Mouse (Mus musculus) heart, embryonic 12.5 days (tissue): ENCODE measurements around the gene Gm21149. TPM values are rescaled to one million over a fixed set of nuclear protein-coding genes. Genes with fewer than 3 reads are reported as not detected.
A peak's percentile ranks its signal among the peaks of the same experiment; 100 is the strongest.
"Not testable (repeated sequence)": the region's sequence is repeated elsewhere in the genome, so short reads cannot be mapped to it uniquely, and the experiment has no call there.

Experiments
- ATAC-seq: fragments of 200-750 bp; cut with Nextera tagmentation; 2 replicates; pipeline ENCODE4 v1.8.0; 2017; ENCODE audit warnings: moderate TSS enrichment, moderate library complexity; ENCODE audit not compliant: insufficient number of reproducible peaks, low FRiP score
- H3K27ac ChIP-seq: fragments of 300-500 bp; sonication (generic); 2 replicates; pipeline ENCODE4 v1.5.1; 2016; ENCODE audit warnings: mild to moderate bottlenecking, moderate library complexity; ENCODE audit not compliant: poor library complexity, severe bottlenecking
- H3K27me3 ChIP-seq: fragments of 300-500 bp; sonication (generic); replicated peaks from 2 replicates; pipeline ENCODE4 v1.6.1; 2016; ENCODE audit warnings: mild to moderate bottlenecking, moderate library complexity
- H3K36me3 ChIP-seq: fragments of 300-500 bp; sonication (generic); 2 replicates; pipeline ENCODE4 v1.6.1; 2016; ENCODE audit warnings: mild to moderate bottlenecking, moderate library complexity
- H3K4me1 ChIP-seq: fragments of 300-500 bp; sonication (generic); replicated peaks from 2 replicates; pipeline ENCODE4 v1.6.1; 2016; ENCODE audit warnings: mild to moderate bottlenecking
- H3K4me2 ChIP-seq: fragments of 300-500 bp; sonication (generic); 2 replicates; pipeline ENCODE4 v1.6.1; 2016; ENCODE audit warnings: mild to moderate bottlenecking, moderate library complexity
- H3K4me3 ChIP-seq: fragments of 300-500 bp; sonication (generic); 2 replicates; pipeline ENCODE4 v1.5.1; 2016; ENCODE audit warnings: mild to moderate bottlenecking
- H3K9ac ChIP-seq: fragments of 300-500 bp; sonication (generic); 2 replicates; pipeline ENCODE4 v1.6.1; 2016; ENCODE audit warnings: mild to moderate bottlenecking, moderate library complexity
- H3K9me3 ChIP-seq: fragments of 300-500 bp; sonication (generic); replicated peaks from 2 replicates; pipeline ENCODE4 v1.6.1; 2016; ENCODE audit warnings: mild to moderate bottlenecking, moderate library complexity
- WGBS: fragments of 180-500 bp; shearing (Covaris S2); methylation state at CpG from one replicate; pipeline ENCODE4 v1.1.7; 2016; 5-methylcytosine and 5-hydroxymethylcytosine counted together
- polyA plus RNA-seq: library from polyadenylated mRNA; unstranded; fragments of >200 nt; fragmentation: Nextera tagmentation; extraction: Ambion mirVana; gene quantifications from 2 replicates; pipeline ENCODE4 v1.2.1, GENCODE M21; 2016

The Gm21149 gene
- polyA plus RNA-seq: 0.29 and 0.69 TPM in 2 replicates

DNA sequence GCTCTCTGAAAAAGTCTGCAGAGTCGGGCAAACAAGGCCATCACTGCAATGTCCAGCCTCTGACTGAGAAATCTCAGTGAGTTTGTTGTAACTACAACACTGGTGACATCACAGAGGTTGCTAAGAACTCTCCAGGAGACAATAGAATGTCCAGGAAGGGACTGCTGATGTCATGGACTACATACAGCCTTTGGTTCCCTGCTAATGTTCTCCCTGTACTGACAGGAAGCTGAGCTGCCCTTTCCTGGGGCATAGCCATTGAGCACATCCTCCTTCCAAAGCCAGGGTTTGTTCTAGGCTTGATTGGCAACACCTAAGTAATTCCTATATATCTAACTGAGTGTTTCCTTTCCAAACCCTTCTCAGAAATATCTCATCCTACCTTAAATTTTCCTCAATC lies at the start of gene Gm21149:
Gene Gm21149 (minus strand): TSS at position 101 of the 400 bp plus-strand sequence.
- H3K9ac ChIP-seq, H3K4me3 ChIP-seq, H3K27ac ChIP-seq, H3K27me3 ChIP-seq, H3K36me3 ChIP-seq, ATAC-seq, H3K9me3 ChIP-seq, H3K4me2 ChIP-seq, H3K4me1 ChIP-seq: not testable (repeated sequence)
- WGBS: 39% methylated on average over 1 of the region's 1 CpGs

DNA sequence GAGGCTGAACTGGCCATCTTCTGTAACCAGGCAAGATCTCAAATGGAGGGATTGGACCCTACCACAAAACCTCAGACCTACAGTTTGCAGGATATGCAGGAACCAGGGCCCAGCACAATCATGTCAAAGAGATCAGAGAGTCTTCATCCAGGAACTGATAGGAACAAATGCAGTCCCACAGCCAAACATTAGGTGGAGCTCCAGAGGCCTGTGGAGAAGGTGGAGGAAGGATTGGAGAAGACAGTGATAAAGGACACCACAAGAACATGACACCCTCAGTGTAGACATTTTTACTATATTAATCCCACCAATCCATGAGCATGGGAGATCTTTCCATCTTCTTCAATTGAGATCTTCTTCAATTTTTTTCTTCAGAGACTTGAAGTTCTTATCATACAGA lies 46.1 kb upstream of the Gm21149 start:
- not testable (repeated sequence) for H3K4me1 ChIP-seq, H3K4me2 ChIP-seq, ATAC-seq, H3K27me3 ChIP-seq, H3K4me3 ChIP-seq, H3K36me3 ChIP-seq, H3K27ac ChIP-seq, H3K9ac ChIP-seq
- peaks cover 11% of the 10 kb centered on the region for H3K9me3 ChIP-seq

DNA sequence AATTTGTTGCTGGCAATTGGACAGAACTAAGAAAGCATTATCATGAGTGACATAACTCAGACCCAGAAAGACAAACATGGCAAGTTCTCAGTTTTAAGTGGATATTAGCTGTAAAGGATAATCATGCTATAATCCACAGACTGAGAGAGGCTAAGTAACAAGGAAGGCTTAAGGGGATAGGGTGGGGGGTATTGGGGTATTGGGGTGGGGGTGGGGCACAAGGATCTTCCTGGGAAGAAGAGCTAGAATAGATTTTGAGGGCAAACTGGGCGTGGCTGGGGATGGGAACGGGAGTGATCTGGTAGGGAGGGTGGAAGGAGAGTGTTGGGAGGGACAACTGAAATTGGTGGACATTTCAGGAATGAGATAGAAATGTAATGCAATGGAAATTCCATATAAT lies 45.7 kb upstream of the Gm21149 start:
- WGBS: 29% methylated on average over 2 of the region's 2 CpGs
- not testable (repeated sequence) for H3K4me1 ChIP-seq, H3K9me3 ChIP-seq, H3K27me3 ChIP-seq, H3K4me3 ChIP-seq, H3K27ac ChIP-seq, H3K36me3 ChIP-seq, H3K4me2 ChIP-seq, H3K9ac ChIP-seq
- ATAC-seq: peak; percentile 57; the same call in 1 of the 2 replicates

DNA sequence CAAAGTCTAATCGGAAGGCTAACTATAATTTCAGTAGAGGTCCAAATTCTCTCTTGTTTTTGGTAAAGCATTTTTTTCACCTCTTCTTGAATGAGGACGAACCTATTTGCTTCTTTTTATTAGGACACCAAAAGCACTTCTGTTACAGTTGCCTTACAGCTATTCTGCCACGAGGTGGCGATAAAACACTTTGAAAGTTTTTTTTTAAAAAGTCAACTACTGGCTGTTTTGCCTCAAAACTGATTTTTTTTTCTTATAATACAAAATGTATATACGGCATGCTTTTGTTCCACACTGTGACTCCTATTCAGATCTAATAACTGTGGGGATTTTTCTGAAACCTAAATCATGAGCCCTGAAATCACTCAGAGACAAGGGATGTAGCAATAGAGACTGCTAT lies 44.1 kb upstream of the Gm21149 start:
- H3K36me3 ChIP-seq, H3K4me2 ChIP-seq, ATAC-seq, H3K27me3 ChIP-seq, H3K9me3 ChIP-seq, H3K4me3 ChIP-seq, H3K27ac ChIP-seq, H3K9ac ChIP-seq, H3K4me1 ChIP-seq: not testable (repeated sequence)
- 11% methylated on average over 5 of the region's 5 CpGs for WGBS

DNA sequence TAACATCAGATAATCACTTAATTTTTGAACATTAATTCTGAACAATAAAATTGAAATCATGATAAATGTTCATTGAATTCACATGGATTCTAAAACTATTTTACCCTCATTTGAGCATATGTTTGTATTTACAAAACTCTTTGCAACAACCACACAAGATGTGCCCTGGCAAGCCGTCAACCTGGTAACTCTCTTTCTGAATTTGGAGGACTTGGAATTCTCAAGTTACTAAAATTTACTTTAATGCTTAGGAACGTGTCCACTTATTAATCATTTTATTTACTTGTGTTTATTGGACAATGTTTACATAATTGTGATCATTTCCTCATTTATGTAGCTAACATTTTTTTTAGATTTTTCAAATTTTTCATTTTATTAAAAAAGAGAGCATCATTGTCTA lies 40.8 kb upstream of the Gm21149 start:
- ATAC-seq, H3K36me3 ChIP-seq: not testable (repeated sequence)

DNA sequence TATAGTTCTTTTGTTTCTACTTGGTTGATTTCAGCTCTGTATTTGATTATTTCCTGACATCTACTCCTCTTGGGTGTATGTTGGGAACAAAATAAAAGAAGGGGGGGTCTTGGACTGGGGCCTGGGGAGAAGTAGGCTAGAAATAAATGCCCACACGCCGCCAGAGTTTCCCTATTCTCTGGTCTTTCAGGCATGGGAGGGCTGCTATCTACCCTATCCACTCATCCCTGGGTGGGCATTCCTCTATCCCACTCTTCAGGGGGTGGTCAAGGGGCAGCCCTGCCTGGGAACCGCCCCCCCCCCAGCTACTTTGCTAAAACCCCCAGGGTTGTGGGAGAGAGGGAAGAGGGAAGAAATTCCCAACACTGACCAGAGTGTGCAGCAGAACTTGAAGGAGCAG lies 35.9 kb upstream of the Gm21149 start:
- 56% methylated on average over 3 of the region's 3 CpGs for WGBS
- H3K4me2 ChIP-seq, H3K27me3 ChIP-seq, H3K9ac ChIP-seq, H3K4me3 ChIP-seq, H3K36me3 ChIP-seq, H3K4me1 ChIP-seq, H3K27ac ChIP-seq: not testable (repeated sequence)
- peaks cover 18% of the 10 kb centered on the region for H3K9me3 ChIP-seq
- 0 out of 2 replicates have a peak, but pooled peaks have one; percentile 10 for ATAC-seq

More for the DNA sequence above, 40.8 kb upstream of the Gm21149 start:
- H3K4me2 ChIP-seq, H3K27me3 ChIP-seq, H3K9me3 ChIP-seq, H3K9ac ChIP-seq, H3K4me3 ChIP-seq, H3K4me1 ChIP-seq, H3K27ac ChIP-seq: not testable (repeated sequence)
- 64% methylated on average over 2 of the region's 2 CpGs for WGBS

DNA sequence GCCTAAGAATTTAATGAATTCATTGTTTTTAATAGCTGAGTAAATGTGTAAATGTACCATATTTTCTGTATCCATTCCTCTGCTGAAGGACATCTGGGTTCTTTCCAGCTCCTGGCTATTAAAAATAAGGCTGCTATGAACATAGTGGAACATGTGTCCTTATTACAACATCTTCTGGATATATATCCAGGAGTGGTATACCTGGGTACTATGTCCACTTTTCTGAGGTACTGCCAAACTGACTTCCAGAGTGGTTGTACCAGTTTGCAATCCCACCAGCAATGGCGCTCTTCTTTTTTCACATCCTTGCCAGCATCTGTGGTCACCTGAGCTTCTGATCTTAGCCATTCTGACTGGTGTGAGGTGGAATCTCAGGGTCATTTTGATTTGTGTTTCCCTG lies 33.6 kb upstream of the Gm21149 start:
- H3K4me3 ChIP-seq, H3K9ac ChIP-seq, H3K36me3 ChIP-seq, H3K4me1 ChIP-seq, H3K27me3 ChIP-seq, H3K4me2 ChIP-seq, H3K27ac ChIP-seq: not testable (repeated sequence)
- ATAC-seq: peak; percentile 72; the same call in 1 of the 2 replicates
- WGBS: 73% methylated on average over 1 of the region's 1 CpGs
- peaks cover 24% of the 10 kb centered on the region for H3K9me3 ChIP-seq

DNA sequence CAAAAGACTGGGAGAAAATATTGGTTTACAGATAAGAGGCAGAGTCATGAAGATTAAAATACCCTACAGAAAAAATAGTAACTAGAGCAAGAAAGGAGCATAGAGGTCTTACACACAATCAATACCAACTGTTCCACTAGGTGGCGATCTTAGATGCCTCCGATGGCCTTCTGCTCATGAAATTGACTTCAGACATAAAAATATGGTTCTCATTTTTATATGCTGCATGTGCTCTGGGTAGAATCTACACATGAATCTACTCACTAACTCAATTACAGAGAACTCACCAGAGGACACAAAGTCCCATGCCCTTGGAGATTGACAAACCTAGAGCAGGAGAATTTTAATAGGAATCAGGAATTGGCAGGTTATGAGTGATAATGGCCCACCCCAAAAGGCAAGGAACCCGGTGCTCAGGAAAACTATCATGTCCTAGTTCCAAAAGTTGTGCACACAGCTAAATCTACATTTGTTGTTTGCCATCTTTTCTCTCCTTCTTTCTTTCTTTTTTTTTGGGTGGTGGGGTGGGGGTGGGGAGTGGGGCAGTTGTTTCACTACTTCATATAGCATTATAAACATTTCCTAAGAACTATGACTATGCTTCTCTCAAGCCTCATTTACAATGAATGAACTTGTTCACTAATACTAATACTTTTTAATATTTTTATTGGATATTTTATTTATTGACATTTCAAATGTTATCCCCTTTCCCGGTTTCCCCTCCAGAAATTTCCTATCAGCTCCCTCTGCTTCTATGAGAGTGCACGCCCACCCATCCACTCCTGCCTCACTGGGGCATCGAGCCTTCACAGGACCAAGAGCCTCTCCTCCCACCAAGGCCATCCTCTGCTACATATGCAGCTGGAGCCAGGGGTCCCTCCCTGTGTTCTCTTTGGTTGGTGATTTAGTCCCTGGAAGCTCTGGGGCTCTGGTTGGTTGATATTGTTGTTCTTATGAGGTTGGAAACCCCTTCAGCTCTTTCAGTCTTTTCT lies 32.4 kb upstream of the Gm21149 start:
- peaks cover 25% of the 10 kb centered on the region for H3K9me3 ChIP-seq
- H3K27me3 ChIP-seq, H3K9ac ChIP-seq, H3K27ac ChIP-seq, ATAC-seq, H3K36me3 ChIP-seq, H3K4me2 ChIP-seq, H3K4me1 ChIP-seq, H3K4me3 ChIP-seq: not testable (repeated sequence)
- 62% methylated on average over 6 of the region's 6 CpGs for WGBS

DNA sequence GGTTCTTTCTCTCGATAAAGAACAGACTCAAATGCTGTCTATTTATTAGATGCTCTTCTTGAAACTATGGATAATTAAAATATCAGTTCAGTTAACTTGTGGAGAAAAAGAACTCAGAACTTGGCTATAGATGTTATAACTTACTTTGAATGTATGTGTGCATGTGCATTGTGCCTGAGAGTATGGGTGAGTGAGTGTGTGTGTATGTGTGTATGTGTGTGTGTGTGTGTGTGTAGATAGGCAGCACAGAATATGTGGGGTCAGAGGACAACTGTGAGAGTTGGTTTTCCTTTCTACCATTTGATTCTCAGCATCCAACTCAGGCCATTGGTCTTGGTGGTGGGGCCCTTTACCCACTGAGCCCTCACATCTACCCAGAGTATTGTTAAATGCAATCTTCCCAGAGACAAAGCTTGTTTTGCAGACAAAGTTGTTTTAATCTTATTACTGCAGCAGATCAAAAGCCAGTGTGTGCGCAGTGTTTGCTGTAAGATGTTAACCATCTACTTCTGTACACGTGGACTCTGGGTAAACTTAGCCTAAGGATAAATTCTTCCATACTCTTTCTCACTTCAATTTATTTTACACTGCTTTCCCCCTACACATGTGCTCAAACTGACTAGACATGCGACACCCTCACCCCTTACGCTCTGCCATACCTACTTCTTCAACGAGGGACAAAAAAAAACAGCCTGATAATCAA lies 31.6 kb upstream of the Gm21149 start:
- H3K27ac ChIP-seq, H3K27me3 ChIP-seq, H3K4me2 ChIP-seq, H3K4me1 ChIP-seq, H3K9ac ChIP-seq, H3K4me3 ChIP-seq, H3K36me3 ChIP-seq: not testable (repeated sequence)
- ATAC-seq: peak; percentile 80
- 55% methylated on average over 6 of the region's 6 CpGs for WGBS
- H3K9me3 ChIP-seq: peaks cover 29% of the 10 kb centered on the region

DNA sequence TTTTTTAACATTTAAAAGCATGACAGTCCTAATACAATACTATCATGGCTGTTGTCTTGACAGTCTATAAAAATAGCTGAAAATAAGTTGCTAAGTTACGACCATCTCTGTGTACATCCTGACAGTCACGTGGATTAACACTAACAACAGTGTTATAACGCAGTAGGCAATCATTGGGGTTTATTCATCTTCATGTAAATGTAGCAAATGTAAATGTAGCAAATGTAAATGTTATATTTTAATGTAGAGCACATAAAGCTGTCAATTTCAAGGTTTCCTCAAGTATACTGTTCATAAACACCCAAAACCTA lies 30.9 kb upstream of the Gm21149 start:
- Histone ChIP-seq H3K27ac (no peak overlapping the region), H3K36me3 (no peaks in the 10 kb centered on the region), H3K9me3 (peaks cover 30% of the 10 kb centered on the region), H3K4me3 (no peak overlapping the region), H3K4me2 (no peak overlapping the region), H3K27me3 (no peaks in the 10 kb centered on the region), H3K9ac (no peak overlapping the region), H3K4me1 (no peaks in the 10 kb centered on the region)
- WGBS: 66% methylated on average over 3 of the region's 3 CpGs
- ATAC-seq: 0 out of 2 replicates have a peak, but pooled peaks have one; percentile 51

DNA sequence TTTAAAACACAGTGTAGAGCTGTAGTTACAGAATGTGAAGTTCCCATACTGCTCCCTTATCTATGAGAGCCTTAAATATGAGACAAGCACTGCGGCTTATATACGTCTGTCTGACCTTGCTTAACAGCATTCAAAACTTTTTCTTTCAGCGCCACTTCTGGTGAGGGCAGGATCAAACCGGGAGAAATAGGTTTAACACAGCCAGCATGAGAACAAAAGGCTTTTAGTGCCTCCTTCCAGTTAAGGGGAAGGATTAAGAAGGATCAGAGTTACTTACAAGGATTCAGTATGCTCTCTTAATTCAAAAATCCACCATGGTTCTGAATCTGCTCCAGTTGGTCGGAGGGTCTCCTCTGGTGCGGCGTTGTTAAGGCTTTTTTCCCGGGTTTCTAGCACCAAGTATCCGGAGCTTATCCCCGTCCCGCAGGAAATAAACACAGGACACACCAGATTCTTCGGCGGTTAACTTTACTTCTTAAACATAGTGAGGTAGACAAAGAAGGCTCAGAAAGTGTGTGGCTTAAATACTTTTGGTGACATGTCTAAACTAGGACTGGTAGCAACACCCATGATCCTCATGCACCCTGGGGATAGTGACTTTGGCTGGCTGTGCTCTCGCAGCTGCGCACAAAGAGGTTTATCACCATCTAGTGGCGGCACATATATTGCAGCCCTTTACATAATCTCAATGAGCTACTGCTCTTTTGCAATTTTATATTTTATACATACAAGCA lies 30.4 kb upstream of the Gm21149 start:
- 39% methylated on average over 16 of the region's 16 CpGs for WGBS
- 0 out of 2 replicates have a peak, but pooled peaks have one; percentile 55 for ATAC-seq

More for the DNA sequence above, 30.4 kb upstream of the Gm21149 start:
- Histone ChIP-seq H3K27ac (no peak overlapping the region), H3K27me3 (no peaks in the 10 kb centered on the region), H3K4me2 (peak overlapping the region; percentile 50), H3K9ac (0 out of 2 replicates have a peak overlapping the region, but pooled peaks have one; percentile 4), H3K4me3 (peak overlapping the region; percentile 23), H3K4me1 (no peaks in the 10 kb centered on the region), H3K36me3 (no peaks in the 10 kb centered on the region), H3K9me3 (peaks cover 29% of the 10 kb centered on the region)
